Mouse (Mus musculus) urinary bladder, postnatal 25 days (tissue): ENCODE data around the gene Herpud1.
A peak's percentile ranks its signal among the peaks of the same experiment; 100 is the strongest.

ENCODE experiments used
- DNase-seq: peaks from one replicate; pipeline ENCODE4 v3.0.0; 2022; ENCODE audit warnings: low spot score

Herpud1 gene

GRCm38 (mm10) chr8:94408443-94409080 is 22.3 kb downstream of the Herpud1 start:
- DNase-seq = no peak

- no peak for DNase-seq
These were observed 23.3 kb downstream of the Herpud1 start for GRCm38 (mm10) chr8:94409523-94409922.

DNA sequence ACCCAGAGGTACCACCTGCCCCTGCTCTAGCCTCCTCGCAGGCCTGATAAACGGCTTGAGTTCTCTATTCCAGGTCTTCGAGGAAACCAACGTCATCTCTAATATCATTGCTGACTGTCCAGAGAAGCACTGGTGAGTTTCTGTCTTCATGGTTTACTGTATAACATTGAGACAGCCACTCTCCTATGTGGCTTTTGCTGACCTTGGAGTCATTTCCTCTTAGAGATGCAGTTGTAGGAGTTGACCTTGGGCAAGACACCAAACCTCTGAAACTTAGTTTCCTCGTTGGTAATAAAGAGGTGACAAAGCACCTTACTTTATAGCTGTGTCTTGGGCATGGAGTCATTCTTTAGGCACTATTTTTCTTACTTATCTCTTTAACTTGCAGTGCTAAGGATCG is 26.3 kb downstream of the Herpud1 start:
- no peak for DNase-seq

- no peak for DNase-seq
These were observed 27.3 kb downstream of the Herpud1 start for GRCm38 (mm10) chr8:94413509-94413908.

GRCm38 (mm10) chr8:94415218-94415617 is 29.0 kb downstream of the Herpud1 start:
- DNase-seq = no peak

- DNase-seq = no peak
These were observed 31.8 kb downstream of the Herpud1 start for GRCm38 (mm10) chr8:94418017-94418416.

DNA sequence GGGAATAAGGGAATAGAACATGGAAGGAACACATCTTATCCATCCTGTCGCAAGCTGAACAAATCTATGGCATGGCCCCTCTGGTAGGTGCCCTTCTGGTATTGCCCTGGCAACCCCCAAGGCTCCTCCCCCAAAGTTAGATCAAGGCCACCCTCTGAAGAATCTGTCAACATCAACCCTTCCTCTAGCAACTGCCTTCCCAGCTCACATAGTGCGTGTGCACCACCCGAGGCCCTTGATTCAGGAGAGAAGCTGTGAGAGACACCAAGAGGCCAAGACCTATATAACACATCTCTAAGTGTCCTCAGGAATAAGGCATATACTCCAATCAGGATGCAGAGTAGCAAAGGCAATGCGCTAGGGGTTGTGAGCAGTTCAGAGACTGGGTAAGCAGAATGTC is 36.0 kb downstream of the Herpud1 start:
- DNase-seq = no peak

- no peak for DNase-seq
These were observed 41.7 kb downstream of the Herpud1 start for GRCm38 (mm10) chr8:94427953-94428352.

- DNase-seq = no peak
These were observed 42.2 kb downstream of the Herpud1 start for GRCm38 (mm10) chr8:94428420-94428819.

- DNase-seq = no peak
These were observed 43.1 kb downstream of the Herpud1 start for GRCm38 (mm10) chr8:94429376-94429775.

GRCm38 (mm10) chr8:94432212-94432611 is 46.0 kb downstream of the Herpud1 start:
- no peak for DNase-seq

GRCm38 (mm10) chr8:94433981-94434466 is 47.8 kb downstream of the Herpud1 start, which contains the start of gene Nlrc5:
TSS of gene Nlrc5 (plus strand) at chr8:94434356.
- DNase-seq = peak; percentile 59

- DNase-seq = no peak
These were observed 48.7 kb downstream of the Herpud1 start for GRCm38 (mm10) chr8:94434958-94435357.

- DNase-seq = no peak
These were observed 49.3 kb downstream of the Herpud1 start for GRCm38 (mm10) chr8:94435397-94436111.

- DNase-seq = no peak
These were observed 49.9 kb downstream of the Herpud1 start for GRCm38 (mm10) chr8:94436112-94436572.

DNA sequence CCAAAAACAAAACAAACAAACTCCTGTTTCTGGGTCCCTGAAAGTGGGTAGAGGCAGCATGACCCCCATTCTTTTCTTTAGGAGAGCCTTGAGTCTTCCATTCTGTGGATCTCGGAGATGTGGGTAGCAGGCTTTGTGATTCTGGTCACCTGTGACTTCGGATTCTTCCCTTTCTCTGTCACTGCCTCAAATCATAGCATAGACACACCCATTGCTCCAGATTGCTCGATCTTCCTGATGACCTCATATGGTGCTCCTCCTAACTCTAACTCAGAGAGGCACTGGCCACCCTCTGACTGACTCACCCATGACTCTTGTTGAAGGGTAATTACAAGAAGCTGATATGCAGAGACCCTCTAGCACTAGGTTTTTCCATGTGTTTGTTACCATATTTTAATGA is 50.7 kb downstream of the Herpud1 start:
- no peak for DNase-seq

- DNase-seq = no peak
These were observed 52.4 kb downstream of the Herpud1 start for GRCm38 (mm10) chr8:94438659-94439058.

GRCm38 (mm10) chr8:94439691-94440090 is 53.5 kb downstream of the Herpud1 start:
- no peak for DNase-seq

DNA sequence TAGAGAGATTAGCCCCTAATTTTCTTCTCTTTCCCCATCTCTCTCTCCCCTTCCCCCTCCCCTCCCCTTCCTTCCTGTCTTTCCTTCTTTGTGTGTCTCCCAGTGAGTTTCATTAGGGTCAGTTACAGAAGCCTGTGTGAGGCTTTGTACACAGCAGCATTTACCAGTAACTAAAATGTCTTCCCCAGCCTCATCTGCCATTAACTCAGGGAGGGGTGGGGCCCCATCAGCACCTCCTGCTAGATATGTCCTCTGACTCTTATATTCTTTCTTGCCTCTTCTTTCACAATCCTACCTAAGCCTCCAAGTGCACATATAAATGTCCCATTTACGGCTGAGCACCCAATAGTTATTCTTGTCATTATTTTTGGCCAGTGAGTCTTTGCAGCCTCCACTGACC is 54.2 kb downstream of the Herpud1 start:
- no peak for DNase-seq

GRCm38 (mm10) chr8:94441686-94442085 is 55.4 kb downstream of the Herpud1 start:
- no peak for DNase-seq

DNA sequence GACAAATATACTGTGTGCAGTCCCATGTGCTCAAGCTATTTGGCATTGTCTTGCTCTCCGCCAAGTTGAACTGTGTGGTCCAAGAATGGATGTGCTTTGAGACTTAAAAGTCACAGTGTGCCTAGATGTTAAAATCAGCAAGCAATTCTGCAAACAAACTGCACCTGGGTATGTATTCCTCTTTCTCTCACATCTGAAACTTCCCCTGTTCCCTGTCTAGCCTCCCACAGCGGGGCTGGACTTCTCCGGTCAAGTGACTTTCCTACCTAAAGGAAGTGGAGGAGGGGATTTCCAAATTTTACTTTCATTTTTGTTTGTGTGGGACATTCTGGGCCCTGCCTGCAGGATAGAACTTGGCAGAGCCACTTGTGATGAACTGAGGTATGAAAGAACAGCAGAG is 56.9 kb downstream of the Herpud1 start:
- DNase-seq = no peak

DNA sequence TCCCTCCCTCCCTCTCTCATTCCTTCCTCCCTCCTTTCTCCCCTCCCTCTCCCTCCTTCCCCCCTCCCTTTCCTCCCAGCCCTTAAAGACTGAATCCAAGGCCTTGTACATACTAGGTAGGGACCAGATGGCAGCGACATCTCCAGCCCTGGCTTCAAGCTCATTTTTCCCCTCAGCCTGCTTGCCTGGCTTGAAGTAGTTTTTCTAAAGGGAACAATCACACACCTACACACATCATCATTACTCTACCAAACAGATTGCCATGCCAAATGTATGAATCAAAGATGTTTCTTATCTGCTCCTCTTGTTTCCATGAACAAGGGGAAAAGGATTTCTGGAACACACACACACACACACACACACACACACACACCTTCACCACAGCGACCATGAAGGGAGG is 58.2 kb downstream of the Herpud1 start:
- no peak for DNase-seq
